Mouse (Mus musculus): ENCODE data around the gene Foxr1. TPM values are rescaled to one million over a fixed set of nuclear protein-coding genes. Genes with fewer than 3 reads are reported as not detected.
"Not testable (repeated sequence)": the region's sequence is repeated elsewhere in the genome, so short reads cannot be mapped to it uniquely, and the experiment has no call there.

Foxr1 gene
- polyA plus RNA-seq, 1 experiment from 2014 or later = not detected

DNA sequence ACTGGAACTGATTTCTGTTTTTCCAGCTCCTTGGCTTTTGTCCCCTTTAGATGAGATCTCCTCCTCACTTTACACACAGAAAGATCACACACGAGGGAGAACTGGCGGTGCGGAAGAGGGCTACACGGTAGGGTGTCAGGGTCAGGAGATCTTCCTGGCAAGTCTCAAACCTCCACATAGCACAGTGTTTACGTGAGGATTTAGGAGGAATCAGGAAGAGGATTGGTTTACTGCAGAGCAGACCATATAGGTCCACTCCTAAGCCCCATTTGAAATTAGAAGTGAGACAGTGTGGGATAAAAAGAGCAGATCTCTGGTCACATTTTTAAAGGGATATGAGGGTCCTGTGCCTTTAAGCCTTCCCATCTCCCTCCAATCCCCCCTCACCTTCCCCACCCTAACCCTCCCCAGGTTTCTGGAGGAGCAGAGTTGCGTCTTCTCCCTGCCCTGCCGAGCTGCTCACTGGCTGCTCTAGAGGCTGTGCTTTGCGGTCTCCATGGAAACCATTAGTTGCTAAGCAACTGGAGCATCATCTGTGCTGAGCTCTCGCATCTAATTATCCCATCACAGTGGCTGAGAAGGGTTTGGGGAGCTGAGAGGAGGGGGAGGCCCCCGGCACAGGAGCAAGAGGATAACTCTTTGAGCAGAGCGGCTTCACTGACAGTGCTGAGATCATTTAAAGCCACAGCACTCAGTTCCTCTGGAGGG, 16.3 kb upstream of the Foxr1 start:
- Histone ChIP-seq H3K36me3 (replicated peaks; ENCODE audit: control insufficient read depth, insufficient read depth) (no peaks in the 10 kb centered on the region), H3K27ac (peak overlapping the region; percentile 92), H3K9ac (peak overlapping the region; percentile 41), H3K27me3 (ENCODE audit: control insufficient read depth, insufficient read depth, low read length) (peaks cover 5% of the 10 kb centered on the region; the same call in 1 of the 2 replicates), H3K4me2 (replicated peaks) (peak overlapping the region; percentile 45), H3K9me3 (ENCODE audit: control insufficient read depth, low read length) (no peaks in the 10 kb centered on the region), H3K4me1 (replicated peaks; ENCODE audit: control insufficient read depth, insufficient read depth, low read length) (peaks cover 31% of the 10 kb centered on the region), H3K4me3 (replicated peaks; ENCODE audit: low read length) (no peak overlapping the region)
- DNase-seq (ENCODE audit: low spot score) (peak; percentile 97), ATAC-seq (ENCODE audit: low FRiP score) (peak; percentile 96)
- WGBS = 3% methylated on average over 11 of the region's 11 CpGs

- WGBS = 22% methylated on average over 4 of the region's 4 CpGs
- peak within 1 kb of the TSS; percentile 8; the same call in 1 of the 2 replicates for H3K9ac ChIP-seq
- H3K4me3 ChIP-seq (replicated peaks; ENCODE audit: low read length) = no peak within 1 kb of the TSS
- ATAC-seq (ENCODE audit: low FRiP score) (no peak), DNase-seq (ENCODE audit: low spot score) (no peak)
- no peak within 1 kb of the TSS for H3K27ac ChIP-seq
- no peak within 1 kb of the TSS for H3K4me2 ChIP-seq (replicated peaks)
- H3K4me1 ChIP-seq (replicated peaks; ENCODE audit: control insufficient read depth, insufficient read depth, low read length) = peaks cover 31% of the 10 kb centered on the region
- peaks cover 5% of the 10 kb centered on the region; the same call in 1 of the 2 replicates for H3K27me3 ChIP-seq (ENCODE audit: control insufficient read depth, insufficient read depth, low read length)
- H3K36me3 ChIP-seq (replicated peaks; ENCODE audit: control insufficient read depth, insufficient read depth) = no peaks in the 10 kb centered on the region
- H3K9me3 ChIP-seq (ENCODE audit: control insufficient read depth, low read length) = no peaks in the 10 kb centered on the region
Measured at GRCm38 (mm10) chr9:44454891-44455220, 13.9 kb upstream of the Foxr1 start, which contains the start of gene Upk2. Upk2 (minus strand) TSS chr9:44454976.

GRCm38 (mm10) chr9:44454132-44454890, 13.4 kb upstream of the Foxr1 start:
- Histone ChIP-seq H3K9ac (no peak overlapping the region), H3K27me3 (ENCODE audit: control insufficient read depth, insufficient read depth, low read length) (peaks cover 5% of the 10 kb centered on the region; the same call in 1 of the 2 replicates), H3K36me3 (replicated peaks; ENCODE audit: control insufficient read depth, insufficient read depth) (no peaks in the 10 kb centered on the region), H3K4me2 (replicated peaks) (no peak overlapping the region), H3K27ac (no peak overlapping the region), H3K4me3 (replicated peaks; ENCODE audit: low read length) (no peak overlapping the region), H3K9me3 (ENCODE audit: control insufficient read depth, low read length) (no peaks in the 10 kb centered on the region), H3K4me1 (replicated peaks; ENCODE audit: control insufficient read depth, insufficient read depth, low read length) (peaks cover 31% of the 10 kb centered on the region)
- DNase-seq (ENCODE audit: low spot score) (peak; percentile 94), ATAC-seq (ENCODE audit: low FRiP score) (peak; percentile 77; the same call in 1 of the 2 replicates)
- 10% methylated on average over 14 of the region's 14 CpGs for WGBS

- no peak for ATAC-seq (ENCODE audit: low FRiP score)
- Histone ChIP-seq H3K36me3 (replicated peaks; ENCODE audit: control insufficient read depth, insufficient read depth) (no peaks in the 10 kb centered on the region), H3K4me3 (replicated peaks; ENCODE audit: low read length) (no peak overlapping the region), H3K9ac (no peak overlapping the region), H3K9me3 (ENCODE audit: control insufficient read depth, low read length) (no peaks in the 10 kb centered on the region), H3K27ac (no peak overlapping the region), H3K4me2 (replicated peaks) (no peak overlapping the region), H3K4me1 (replicated peaks; ENCODE audit: control insufficient read depth, insufficient read depth, low read length) (peaks cover 4% of the 10 kb centered on the region; the same call in 1 of the 2 replicates), H3K27me3 (ENCODE audit: control insufficient read depth, insufficient read depth, low read length) (peaks cover 5% of the 10 kb centered on the region; the same call in 1 of the 2 replicates)
- no peak for DNase-seq (ENCODE audit: low spot score)
Measured at GRCm38 (mm10) chr9:44450387-44450786, 9.5 kb upstream of the Foxr1 start.

DNA sequence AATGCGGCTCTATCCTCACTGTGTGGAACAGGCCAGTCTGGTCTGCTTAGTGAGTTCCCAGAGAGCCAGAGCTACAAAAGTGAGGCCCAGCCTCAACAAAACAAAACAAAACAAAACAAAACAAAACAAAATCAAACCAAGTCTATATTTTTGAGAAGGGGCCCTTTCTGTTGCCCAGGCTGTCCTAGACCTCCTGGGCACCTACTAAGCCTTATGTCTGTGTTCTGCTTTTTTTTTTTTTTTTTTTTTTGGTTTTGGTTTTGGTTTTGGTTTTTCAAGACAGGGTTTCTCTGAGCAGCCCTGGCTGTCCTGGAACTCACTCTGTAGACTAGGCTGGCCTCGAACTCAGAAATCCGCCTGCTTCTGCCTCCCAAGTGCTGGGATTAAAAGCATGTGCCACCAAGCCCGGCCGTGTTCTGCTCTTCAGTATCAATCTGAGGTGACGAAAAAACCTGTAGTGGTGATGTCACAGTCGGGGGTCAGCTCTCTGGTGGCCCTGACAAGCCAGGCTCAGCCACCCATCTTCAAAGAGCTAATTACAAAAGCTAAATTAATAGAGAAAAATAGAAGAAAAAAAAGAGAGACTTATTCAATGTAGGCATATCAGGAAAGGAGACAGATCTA, 3.6 kb upstream of the Foxr1 start:
- DNase-seq (ENCODE audit: low spot score); H3K27me3 ChIP-seq (ENCODE audit: control insufficient read depth, insufficient read depth, low read length); H3K9me3 ChIP-seq (ENCODE audit: control insufficient read depth, low read length); H3K4me1 ChIP-seq (replicated peaks; ENCODE audit: control insufficient read depth, insufficient read depth, low read length); H3K4me3 ChIP-seq (replicated peaks; ENCODE audit: low read length); H3K4me2 ChIP-seq (replicated peaks); ATAC-seq (ENCODE audit: low FRiP score); H3K36me3 ChIP-seq (replicated peaks; ENCODE audit: control insufficient read depth, insufficient read depth); H3K27ac ChIP-seq; H3K9ac ChIP-seq: not testable (repeated sequence)
- 87% methylated on average over 7 of the region's 7 CpGs for WGBS

- H3K4me2 ChIP-seq (replicated peaks) = no peak overlapping the region
- no peaks in the 10 kb centered on the region for H3K4me1 ChIP-seq (replicated peaks; ENCODE audit: control insufficient read depth, insufficient read depth, low read length)
- no peaks in the 10 kb centered on the region for H3K9me3 ChIP-seq (ENCODE audit: control insufficient read depth, low read length)
- no peaks in the 10 kb centered on the region for H3K27me3 ChIP-seq (ENCODE audit: control insufficient read depth, insufficient read depth, low read length)
- H3K27ac ChIP-seq = no peak overlapping the region
- H3K4me3 ChIP-seq (replicated peaks; ENCODE audit: low read length) = no peak overlapping the region
- H3K9ac ChIP-seq = no peak overlapping the region
- no peak for DNase-seq (ENCODE audit: low spot score)
- no peak for ATAC-seq (ENCODE audit: low FRiP score)
- 79% methylated on average over 6 of the region's 6 CpGs for WGBS
- H3K36me3 ChIP-seq (replicated peaks; ENCODE audit: control insufficient read depth, insufficient read depth) = no peaks in the 10 kb centered on the region
Measured at GRCm38 (mm10) chr9:44435747-44436146, 5.2 kb downstream of the Foxr1 start.

DNA sequence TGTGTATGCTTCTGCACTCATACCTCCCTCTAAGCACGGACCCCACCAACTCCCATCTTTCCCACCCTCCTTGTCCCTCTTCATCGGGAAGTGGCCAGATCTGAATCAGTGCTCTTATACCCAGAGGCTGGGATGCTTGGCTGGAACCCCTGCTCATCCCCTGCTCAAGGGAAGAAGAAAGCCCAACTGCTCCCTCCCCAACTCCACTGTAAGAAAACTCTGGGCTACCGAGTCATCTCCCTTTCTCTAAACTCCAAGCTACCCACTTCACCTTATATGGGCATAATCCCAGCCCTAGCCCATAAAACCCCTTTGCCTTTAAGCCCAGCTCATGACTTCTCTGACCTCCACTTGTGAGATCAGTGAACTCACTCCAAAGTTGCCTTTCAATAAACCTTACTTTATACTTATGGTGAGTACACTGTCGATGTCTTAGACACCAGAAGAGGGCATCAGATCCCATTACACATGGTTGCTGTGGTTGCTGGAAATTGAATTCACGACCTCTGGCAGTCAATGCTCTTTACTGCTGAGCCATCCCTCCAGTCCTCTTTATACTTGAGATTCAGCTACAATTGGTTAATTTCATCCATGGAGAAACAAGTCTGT, 8.3 kb downstream of the Foxr1 start:
- H3K4me3 ChIP-seq (replicated peaks; ENCODE audit: low read length) = no peak overlapping the region

DNA sequence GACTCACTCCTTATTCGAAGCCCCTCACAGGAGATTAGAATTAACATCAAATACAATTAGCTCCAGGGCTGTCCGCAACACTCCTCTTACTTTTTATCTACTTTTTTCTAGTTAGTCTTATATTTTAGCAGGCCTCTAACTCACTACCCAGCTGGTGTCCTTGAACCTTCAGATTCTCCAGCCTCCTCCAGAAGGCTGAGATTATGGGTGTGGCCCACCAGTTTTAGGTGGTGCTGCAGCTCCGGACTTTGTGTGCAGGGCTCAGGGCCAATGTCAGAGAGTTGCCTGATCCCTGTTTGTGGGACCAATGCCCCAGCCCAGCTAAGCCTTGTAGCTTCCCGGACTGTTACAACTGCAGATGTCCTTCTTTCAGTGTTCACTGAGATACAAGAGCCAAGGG, 17.4 kb downstream of the Foxr1 start:
- Histone ChIP-seq H3K9me3 (ENCODE audit: control insufficient read depth, low read length) (no peaks in the 10 kb centered on the region), H3K9ac (no peak overlapping the region), H3K27ac (no peak overlapping the region), H3K4me3 (replicated peaks; ENCODE audit: low read length) (no peak overlapping the region), H3K4me1 (replicated peaks; ENCODE audit: control insufficient read depth, insufficient read depth, low read length) (no peaks in the 10 kb centered on the region), H3K27me3 (ENCODE audit: control insufficient read depth, insufficient read depth, low read length) (no peaks in the 10 kb centered on the region), H3K4me2 (replicated peaks) (no peak overlapping the region), H3K36me3 (replicated peaks; ENCODE audit: control insufficient read depth, insufficient read depth) (no peaks in the 10 kb centered on the region)
- DNase-seq (ENCODE audit: low spot score) (no peak), ATAC-seq (ENCODE audit: low FRiP score) (no peak)
- 87% methylated on average over 4 of the region's 4 CpGs for WGBS

More for the DNA sequence above, 8.3 kb downstream of the Foxr1 start:
- no peak overlapping the region for H3K27ac ChIP-seq
- no peak overlapping the region for H3K9ac ChIP-seq
- H3K9me3 ChIP-seq (ENCODE audit: control insufficient read depth, low read length) = no peaks in the 10 kb centered on the region
- H3K36me3 ChIP-seq (replicated peaks; ENCODE audit: control insufficient read depth, insufficient read depth) = no peaks in the 10 kb centered on the region
- no peaks in the 10 kb centered on the region for H3K4me1 ChIP-seq (replicated peaks; ENCODE audit: control insufficient read depth, insufficient read depth, low read length)
- WGBS = 59% methylated on average over 5 of the region's 5 CpGs
- no peak overlapping the region for H3K4me2 ChIP-seq (replicated peaks)
- ATAC-seq (ENCODE audit: low FRiP score) = no peak
- DNase-seq (ENCODE audit: low spot score) = no peak
- no peaks in the 10 kb centered on the region for H3K27me3 ChIP-seq (ENCODE audit: control insufficient read depth, insufficient read depth, low read length)
